Mouse (Mus musculus) mouse embryonic stem cell (cell line): Measurements from ENCODE around the gene Nlrp4b.
"Not testable (repeated sequence)": the region's sequence is repeated elsewhere in the genome, so short reads cannot be mapped to it uniquely, and the experiment has no call there.

ENCODE experiments used
- in situ Hi-C, 2 experiments: fragments of 300-500 bp; cut with MboI; formaldehyde crosslinking; loops; 1 replicate in 1 of 2; 3 replicates in 1 of 2; pipeline ENCODE4 v1.14.3; 2019 to 2020; ENCODE audit warnings: low sequenced_read_pairs in 2 of 2, low pct_unique_long_range_greater_than_20kb in 1 of 2, mixed read lengths in 1 of 2; ENCODE audit not compliant: unreplicated experiment in 1 of 2

Nlrp4b gene

DNA sequence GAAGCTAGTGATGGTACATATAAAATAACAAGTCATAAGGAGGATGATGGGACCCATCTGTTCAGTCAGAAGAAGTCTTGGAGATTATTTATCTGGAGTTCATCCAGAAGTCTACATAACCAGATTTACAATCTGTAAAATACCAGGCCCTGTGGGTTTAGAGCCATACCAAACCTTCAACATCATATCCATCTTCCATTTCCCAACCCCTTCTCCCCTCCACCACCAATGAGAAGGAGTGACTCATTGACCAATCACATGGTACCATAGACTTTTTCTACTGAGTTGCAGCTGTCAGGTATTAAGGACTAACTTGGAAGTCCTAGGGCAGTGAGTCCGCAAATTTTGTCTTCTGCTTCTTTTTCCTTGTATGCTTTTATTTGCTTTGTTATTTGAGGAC lies at the start of gene Nlrp4b:
TSS of gene Nlrp4b (plus strand) at position 301 of the 400 bp plus-strand sequence.
- in situ Hi-C loops = no loop called here

GRCm38 (mm10) chr7:10754264-10754663 lies 66.7 kb downstream of the Nlrp4b start, which contains the start of gene Vmn1r71:
Vmn1r71 (minus strand) TSS chr7:10754364.
- in situ Hi-C loops = no loop called here

GRCm38 (mm10) chr7:10757551-10757950 lies 70.0 kb downstream of the Nlrp4b start:
- in situ Hi-C loops = not testable (repeated sequence)
